Mouse (Mus musculus) cerebellum, adult 8-10 months (tissue): ENCODE data around the gene Usp34.
"Not testable (repeated sequence)": the region's sequence is repeated elsewhere in the genome, so short reads cannot be mapped to it uniquely, and the experiment has no call there.

Experiments
- DNase-seq: peaks from one replicate; pipeline ENCODE4 v3.0.0; 2022

The Usp34 gene

DNA sequence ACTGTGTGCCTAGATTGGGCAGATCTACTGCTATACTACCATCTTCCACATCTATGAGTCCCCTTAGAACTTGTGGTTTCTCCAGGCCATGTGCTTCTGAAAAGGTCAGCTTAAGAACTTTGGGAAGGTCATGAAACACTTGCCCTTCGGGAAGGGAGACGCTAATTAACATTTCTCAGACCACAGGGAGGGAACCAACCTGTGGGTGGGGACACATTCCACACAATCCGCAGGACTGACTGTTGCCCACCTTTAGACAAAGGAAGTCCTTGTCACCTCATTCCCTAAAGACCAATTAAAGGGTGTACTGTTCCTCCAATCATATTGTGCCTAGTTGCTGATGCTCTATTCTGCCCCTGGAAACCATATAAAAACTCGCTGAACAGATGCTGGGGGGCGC lies 198.1 kb downstream of the Usp34 start:
- not testable (repeated sequence) for DNase-seq

GRCm38 (mm10) chr11:23514785-23515184 lies 208.1 kb downstream of the Usp34 start:
- not testable (repeated sequence) for DNase-seq

- no peak for DNase-seq
Observed at GRCm38 (mm10) chr11:23515315-23515714, 208.6 kb downstream of the Usp34 start.

GRCm38 (mm10) chr11:23518981-23519380 lies 212.3 kb downstream of the Usp34 start:
- no peak for DNase-seq

DNA sequence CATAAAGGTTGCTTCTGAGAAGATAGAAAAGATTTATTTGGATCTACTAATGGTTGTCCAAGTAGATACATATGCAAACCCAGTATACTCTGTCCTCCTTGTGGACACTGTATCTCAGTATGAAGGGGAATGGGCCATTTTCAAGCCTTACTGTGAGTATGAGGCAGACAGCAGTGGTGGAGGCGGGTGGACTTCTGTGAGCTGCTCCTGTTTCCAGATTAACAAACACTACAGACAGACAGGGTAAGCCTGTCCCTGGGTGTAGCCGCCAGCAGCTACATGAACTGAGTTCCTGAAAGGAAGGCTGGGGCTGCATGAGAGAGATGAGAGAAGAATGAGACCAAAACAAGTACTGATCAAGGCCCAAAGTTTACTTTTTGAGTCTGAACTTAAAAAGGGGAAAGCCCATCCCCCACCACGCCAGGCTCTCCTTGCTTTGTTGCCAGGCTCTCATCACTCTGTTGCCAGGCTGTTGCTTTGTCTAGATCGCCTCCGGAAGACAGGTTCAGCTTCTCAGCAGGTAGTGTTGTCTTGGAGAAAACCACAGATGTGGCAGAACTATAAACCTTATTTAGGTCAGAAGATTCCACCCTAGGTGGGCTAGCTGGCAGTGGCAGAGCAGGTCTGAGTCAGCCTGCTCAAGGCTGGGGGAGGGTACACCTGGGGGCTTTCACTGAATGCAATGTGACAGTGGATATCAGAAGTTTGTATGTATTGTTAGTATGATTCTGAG lies 213.9 kb downstream of the Usp34 start, which contains the start of gene 1700093K21Rik:
Gene 1700093K21Rik, minus strand, starts transcription at position 683 of the 733 bp plus-strand sequence.
- DNase-seq = no peak

GRCm38 (mm10) chr11:23537446-23537845 lies 230.8 kb downstream of the Usp34 start:
- no peak for DNase-seq
